Mouse (Mus musculus) kidney, embryonic 16.5 days (tissue): Measurements from ENCODE around the gene Zfyve1. TPM values are rescaled to one million over a fixed set of nuclear protein-coding genes. Genes with fewer than 3 reads are reported as not detected.

Experiments used
- polyA plus RNA-seq: library from polyadenylated mRNA; unstranded; fragments of >200 nt; fragmentation: Nextera tagmentation; extraction: Ambion mirVana; gene quantifications from 2 replicates; pipeline ENCODE4 v1.2.1, GENCODE M21; 2015

Gene Zfyve1
- polyA plus RNA-seq, 1 experiment from 2014 or later: 20.8 TPM

Other genes with a start within 250 kb of the Zfyve1 start
- 12.2 and 14.3 TPM in 2 replicates for gene Dpf3, start 109.5 kb downstream of the Zfyve1 start, polyA plus RNA-seq
- 30.1 and 31.7 TPM in 2 replicates for gene Dcaf4, start 76.8 kb downstream of the Zfyve1 start, polyA plus RNA-seq
- 223 and 269 TPM in 2 replicates for gene Rbm25, start 34.0 kb upstream of the Zfyve1 start, polyA plus RNA-seq
- 70.0 and 72.7 TPM in 2 replicates for gene Psen1, start 90.9 kb upstream of the Zfyve1 start, polyA plus RNA-seq
- 2.7 and 3.0 TPM in 2 replicates for gene Papln, start 166.4 kb upstream of the Zfyve1 start, polyA plus RNA-seq